Mouse (Mus musculus): ENCODE results near the gene Vezf1. TPM values are rescaled to one million over a fixed set of nuclear protein-coding genes. Genes with fewer than 3 reads are reported as not detected.

Gene Vezf1
- 23.3 and 24.1 TPM in 2 replicates for polyA plus RNA-seq (2015; fragmentation: Nextera tagmentation; extraction: Ambion mirVana)

- peak; percentile 86 for ATAC-seq
- Histone ChIP-seq H3K9me3 (ENCODE audit: control insufficient read depth, low read length) (no peaks in the 10 kb centered on the region), H3K4me3 (ENCODE audit: low read length) (peak within 1 kb of the TSS; percentile 96), H3K4me1 (ENCODE audit: control insufficient read depth, insufficient read depth, low read length) (peaks cover 24% of the 10 kb centered on the region), H3K27me3 (replicated peaks; ENCODE audit: control insufficient read depth, insufficient read depth, low read length) (no peaks in the 10 kb centered on the region), H3K4me2 (ENCODE audit: low read depth, low read length) (peak within 1 kb of the TSS; percentile 86), H3K36me3 (ENCODE audit: control insufficient read depth, insufficient read depth, low read length) (no peaks in the 10 kb centered on the region), H3K9ac (ENCODE audit: low read depth, low read length) (peak within 1 kb of the TSS; percentile 92), H3K27ac (ENCODE audit: low read length) (peak within 1 kb of the TSS; percentile 95)
- WGBS, result under 1% methylated on average over 48 of the region's 81 CpGs
These were observed at the start of gene Vezf1 for GRCm38 (mm10) chr11:88067586-88068410. TSS of gene Vezf1 (plus strand) at chr11:88068279.

- 81% methylated on average over 2 of the region's 2 CpGs for WGBS
- Histone ChIP-seq H3K4me3 (ENCODE audit: low read length) (no peak overlapping the region), H3K27ac (ENCODE audit: low read length) (no peak overlapping the region), H3K36me3 (ENCODE audit: control insufficient read depth, insufficient read depth, low read length) (no peaks in the 10 kb centered on the region), H3K9me3 (ENCODE audit: control insufficient read depth, low read length) (no peaks in the 10 kb centered on the region), H3K4me2 (ENCODE audit: low read depth, low read length) (no peak overlapping the region), H3K9ac (ENCODE audit: low read depth, low read length) (no peak overlapping the region), H3K4me1 (ENCODE audit: control insufficient read depth, insufficient read depth, low read length) (no peaks in the 10 kb centered on the region), H3K27me3 (replicated peaks; ENCODE audit: control insufficient read depth, insufficient read depth, low read length) (no peaks in the 10 kb centered on the region)
- no peak for ATAC-seq
These were observed 44.1 kb upstream of the Vezf1 start for GRCm38 (mm10) chr11:88023933-88024332.

- Histone ChIP-seq H3K9ac (ENCODE audit: low read depth, low read length) (no peak overlapping the region), H3K9me3 (ENCODE audit: control insufficient read depth, low read length) (no peaks in the 10 kb centered on the region), H3K4me1 (ENCODE audit: control insufficient read depth, insufficient read depth, low read length) (no peaks in the 10 kb centered on the region), H3K4me2 (ENCODE audit: low read depth, low read length) (no peak overlapping the region), H3K4me3 (ENCODE audit: low read length) (no peak overlapping the region), H3K27ac (ENCODE audit: low read length) (no peak overlapping the region), H3K27me3 (replicated peaks; ENCODE audit: control insufficient read depth, insufficient read depth, low read length) (no peaks in the 10 kb centered on the region), H3K36me3 (ENCODE audit: control insufficient read depth, insufficient read depth, low read length) (no peaks in the 10 kb centered on the region)
- WGBS, result 74% methylated on average over 9 of the region's 9 CpGs
- no peak for ATAC-seq
These were observed 40.6 kb upstream of the Vezf1 start for GRCm38 (mm10) chr11:88027391-88028035.

- Histone ChIP-seq H3K27me3 (replicated peaks; ENCODE audit: control insufficient read depth, insufficient read depth, low read length) (no peaks in the 10 kb centered on the region), H3K9me3 (ENCODE audit: control insufficient read depth, low read length) (no peaks in the 10 kb centered on the region), H3K27ac (ENCODE audit: low read length) (no peak overlapping the region), H3K4me2 (ENCODE audit: low read depth, low read length) (no peak overlapping the region), H3K4me3 (ENCODE audit: low read length) (no peak overlapping the region), H3K4me1 (ENCODE audit: control insufficient read depth, insufficient read depth, low read length) (no peaks in the 10 kb centered on the region), H3K9ac (ENCODE audit: low read depth, low read length) (no peak overlapping the region), H3K36me3 (ENCODE audit: control insufficient read depth, insufficient read depth, low read length) (no peaks in the 10 kb centered on the region)
- no peak for ATAC-seq
- WGBS, result 32% methylated on average over 16 of the region's 16 CpGs
These were observed 39.8 kb upstream of the Vezf1 start for GRCm38 (mm10) chr11:88028193-88028684.

GRCm38 (mm10) chr11:88030219-88030618 lies 37.9 kb upstream of the Vezf1 start:
- 80% methylated on average over 7 of the region's 7 CpGs for WGBS
- no peak overlapping the region for H3K4me3 ChIP-seq (ENCODE audit: low read length)
- no peaks in the 10 kb centered on the region for H3K4me1 ChIP-seq (ENCODE audit: control insufficient read depth, insufficient read depth, low read length)
- H3K9ac ChIP-seq (ENCODE audit: low read depth, low read length), result no peak overlapping the region
- no peaks in the 10 kb centered on the region for H3K27me3 ChIP-seq (replicated peaks; ENCODE audit: control insufficient read depth, insufficient read depth, low read length)
- H3K9me3 ChIP-seq (ENCODE audit: control insufficient read depth, low read length), result no peaks in the 10 kb centered on the region
- H3K4me2 ChIP-seq (ENCODE audit: low read depth, low read length), result no peak overlapping the region
- no peak for ATAC-seq
- H3K36me3 ChIP-seq (ENCODE audit: control insufficient read depth, insufficient read depth, low read length), result no peaks in the 10 kb centered on the region
- H3K27ac ChIP-seq (ENCODE audit: low read length), result no peak overlapping the region

- 78% methylated on average over 2 of the region's 2 CpGs for WGBS
- H3K4me2 ChIP-seq (ENCODE audit: low read depth, low read length), result no peak overlapping the region
- no peak overlapping the region for H3K4me3 ChIP-seq (ENCODE audit: low read length)
- no peaks in the 10 kb centered on the region for H3K27me3 ChIP-seq (replicated peaks; ENCODE audit: control insufficient read depth, insufficient read depth, low read length)
- ATAC-seq, result no peak
- no peaks in the 10 kb centered on the region for H3K4me1 ChIP-seq (ENCODE audit: control insufficient read depth, insufficient read depth, low read length)
- H3K36me3 ChIP-seq (ENCODE audit: control insufficient read depth, insufficient read depth, low read length), result no peaks in the 10 kb centered on the region
- H3K27ac ChIP-seq (ENCODE audit: low read length), result no peak overlapping the region
- H3K9me3 ChIP-seq (ENCODE audit: control insufficient read depth, low read length), result no peaks in the 10 kb centered on the region
- H3K9ac ChIP-seq (ENCODE audit: low read depth, low read length), result no peak overlapping the region
These were observed 37.2 kb upstream of the Vezf1 start for GRCm38 (mm10) chr11:88030836-88031235.

- no peak for ATAC-seq
- no peak overlapping the region for H3K4me3 ChIP-seq (ENCODE audit: low read length)
- no peaks in the 10 kb centered on the region for H3K36me3 ChIP-seq (ENCODE audit: control insufficient read depth, insufficient read depth, low read length)
- H3K4me1 ChIP-seq (ENCODE audit: control insufficient read depth, insufficient read depth, low read length), result no peaks in the 10 kb centered on the region
- H3K27me3 ChIP-seq (replicated peaks; ENCODE audit: control insufficient read depth, insufficient read depth, low read length), result no peaks in the 10 kb centered on the region
- H3K9ac ChIP-seq (ENCODE audit: low read depth, low read length), result no peak overlapping the region
- H3K4me2 ChIP-seq (ENCODE audit: low read depth, low read length), result no peak overlapping the region
- no peak overlapping the region for H3K27ac ChIP-seq (ENCODE audit: low read length)
- 90% methylated on average over 5 of the region's 5 CpGs for WGBS
- H3K9me3 ChIP-seq (ENCODE audit: control insufficient read depth, low read length), result no peaks in the 10 kb centered on the region
These were observed 36.3 kb upstream of the Vezf1 start for GRCm38 (mm10) chr11:88031753-88032152.

GRCm38 (mm10) chr11:88035970-88036369 lies 32.1 kb upstream of the Vezf1 start:
- H3K9me3 ChIP-seq (ENCODE audit: control insufficient read depth, low read length), result no peaks in the 10 kb centered on the region
- H3K36me3 ChIP-seq (ENCODE audit: control insufficient read depth, insufficient read depth, low read length), result no peaks in the 10 kb centered on the region
- H3K27me3 ChIP-seq (replicated peaks; ENCODE audit: control insufficient read depth, insufficient read depth, low read length), result no peaks in the 10 kb centered on the region
- H3K4me3 ChIP-seq (ENCODE audit: low read length), result no peak overlapping the region
- no peak for ATAC-seq
- 69% methylated on average over 7 of the region's 7 CpGs for WGBS
- no peak overlapping the region for H3K9ac ChIP-seq (ENCODE audit: low read depth, low read length)
- H3K27ac ChIP-seq (ENCODE audit: low read length), result no peak overlapping the region
- no peak overlapping the region for H3K4me2 ChIP-seq (ENCODE audit: low read depth, low read length)
- H3K4me1 ChIP-seq (ENCODE audit: control insufficient read depth, insufficient read depth, low read length), result no peaks in the 10 kb centered on the region

- no peak for ATAC-seq
- Histone ChIP-seq H3K27me3 (replicated peaks; ENCODE audit: control insufficient read depth, insufficient read depth, low read length) (no peaks in the 10 kb centered on the region), H3K36me3 (ENCODE audit: control insufficient read depth, insufficient read depth, low read length) (no peaks in the 10 kb centered on the region), H3K9ac (ENCODE audit: low read depth, low read length) (no peak overlapping the region), H3K4me3 (ENCODE audit: low read length) (no peak overlapping the region), H3K4me2 (ENCODE audit: low read depth, low read length) (no peak overlapping the region), H3K4me1 (ENCODE audit: control insufficient read depth, insufficient read depth, low read length) (no peaks in the 10 kb centered on the region), H3K9me3 (ENCODE audit: control insufficient read depth, low read length) (no peaks in the 10 kb centered on the region), H3K27ac (ENCODE audit: low read length) (no peak overlapping the region)
- 86% methylated on average over 10 of the region's 10 CpGs for WGBS
These were observed 31.3 kb upstream of the Vezf1 start for GRCm38 (mm10) chr11:88036761-88037251.
